Mouse (Mus musculus): Measurements from ENCODE around the gene Krtap10-10.

Krtap10-10 gene

DNA sequence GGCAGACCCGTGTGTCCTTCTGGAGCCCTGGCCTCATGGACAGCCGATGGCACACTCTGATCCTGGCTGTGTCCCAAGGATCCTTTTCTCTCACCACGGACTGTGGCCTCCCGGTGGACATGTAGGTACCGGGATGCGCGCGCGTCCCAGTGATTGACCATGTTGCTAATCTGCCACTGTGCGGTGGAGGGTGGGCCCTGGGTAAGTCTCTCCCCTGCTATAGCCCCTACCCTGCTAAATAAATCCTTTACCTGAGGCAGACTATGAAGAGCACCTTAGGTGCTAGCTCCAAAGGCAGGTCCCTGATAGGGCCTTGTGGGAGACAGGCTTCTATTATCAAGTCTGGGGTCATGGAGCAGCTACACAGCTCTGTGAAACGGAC, 29.0 kb downstream of the Krtap10-10 start:
- no peak for DNase-seq (ENCODE audit: extremely low spot score, low read depth, low spot score)

DNA sequence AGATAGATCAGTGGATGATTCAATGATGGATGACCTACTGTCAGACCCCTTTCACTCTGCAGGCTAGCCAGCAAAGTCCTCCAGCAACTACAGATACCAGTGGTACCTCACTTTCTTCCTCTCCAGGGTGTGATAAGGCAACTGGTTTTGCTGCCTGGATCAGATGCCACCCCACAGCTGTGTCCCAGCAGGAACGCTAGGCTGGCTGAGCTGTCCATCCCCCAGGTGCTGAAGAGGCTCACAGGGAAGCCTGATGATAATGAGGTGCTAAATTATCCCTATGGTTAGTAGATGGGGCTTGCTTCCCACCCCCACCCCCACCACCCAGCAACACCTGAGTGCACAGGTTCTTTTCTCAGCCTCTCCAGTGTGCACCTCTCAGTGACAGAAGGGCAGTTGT, 31.8 kb downstream of the Krtap10-10 start:
- DNase-seq (ENCODE audit: extremely low spot score, low read depth, low spot score): no peak

DNA sequence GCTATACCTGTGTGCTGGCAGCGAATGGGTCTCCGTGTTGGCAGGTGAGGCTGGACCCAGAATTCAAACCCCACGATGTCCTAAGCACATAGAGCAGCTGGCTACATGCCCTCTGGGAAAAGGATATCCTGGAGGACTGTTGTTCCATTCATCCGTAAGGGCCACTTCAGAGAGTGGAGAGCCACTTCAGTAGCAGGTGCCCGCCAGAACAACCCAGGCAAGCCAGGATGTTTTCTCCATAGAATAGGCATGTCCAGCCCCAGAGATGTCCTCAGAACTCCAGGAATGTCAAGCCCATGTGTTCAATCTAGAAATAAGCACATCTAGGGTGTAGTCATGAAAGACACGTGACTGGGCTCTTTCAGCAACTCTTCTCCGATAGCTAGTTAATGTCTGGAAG, 33.9 kb downstream of the Krtap10-10 start:
- no peak for DNase-seq (ENCODE audit: extremely low spot score, low read depth, low spot score)

DNA sequence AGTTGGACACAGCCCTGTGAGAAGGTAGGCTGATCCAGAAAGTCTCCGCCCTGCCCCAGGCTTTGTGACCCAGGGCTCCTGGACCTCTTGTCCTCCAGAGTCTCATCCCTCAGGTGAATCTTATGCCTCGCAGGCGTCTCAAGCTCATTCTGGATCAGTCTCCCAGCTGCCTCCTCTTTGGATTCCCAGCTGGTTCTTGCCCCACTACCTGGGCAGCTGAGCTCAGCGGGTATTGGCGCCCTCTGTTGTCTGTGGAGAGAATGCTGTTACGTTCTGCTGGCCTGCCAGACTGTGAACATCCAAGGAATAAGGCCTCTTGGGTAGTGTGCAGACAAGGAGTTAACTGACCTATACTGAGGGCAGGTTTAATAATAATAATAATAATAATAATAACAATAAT, 43.2 kb downstream of the Krtap10-10 start:
- no peak for DNase-seq (ENCODE audit: extremely low spot score, low read depth, low spot score)

DNA sequence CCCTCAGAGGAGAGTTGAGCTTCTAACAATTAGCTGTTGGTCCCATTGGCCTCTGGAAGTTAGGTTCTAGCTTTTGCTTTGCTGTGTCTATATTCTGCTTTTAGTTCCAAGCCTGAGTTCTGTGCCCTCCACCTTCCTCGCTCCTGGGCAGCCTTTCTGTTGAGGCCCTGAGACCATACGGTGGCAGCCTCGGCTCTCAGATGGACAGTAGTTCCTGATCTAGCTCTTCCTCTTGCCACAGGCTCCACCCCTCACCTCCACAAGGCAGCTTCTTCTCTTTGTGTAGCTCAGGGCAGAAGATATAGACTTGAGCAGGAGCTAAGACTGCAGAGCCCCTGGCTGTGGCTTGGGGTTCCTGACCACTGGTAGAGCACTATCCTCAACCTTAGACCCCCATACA, 44.6 kb downstream of the Krtap10-10 start:
- DNase-seq (ENCODE audit: extremely low spot score, low read depth, low spot score): no peak

DNA sequence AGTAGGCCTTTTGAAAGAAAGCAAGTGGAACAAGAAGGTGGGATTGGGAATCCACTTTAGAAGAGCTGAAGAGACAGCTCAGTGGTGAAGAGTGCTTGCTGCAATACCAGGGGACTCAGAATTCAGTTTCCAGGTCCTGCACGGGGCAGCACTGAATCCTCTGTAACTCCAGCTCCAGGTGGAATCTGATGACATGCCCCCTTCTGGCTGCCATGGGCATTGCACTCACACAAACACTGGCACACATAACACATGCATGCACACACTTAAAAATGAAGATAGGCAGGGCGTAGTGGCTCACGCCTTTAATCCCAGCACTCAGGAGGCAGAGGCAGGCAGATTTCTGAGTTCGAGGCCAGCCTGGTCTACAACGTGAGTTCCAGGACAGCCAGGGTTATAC, 46.8 kb downstream of the Krtap10-10 start:
- DNase-seq (ENCODE audit: extremely low spot score, low read depth, low spot score): no peak

DNA sequence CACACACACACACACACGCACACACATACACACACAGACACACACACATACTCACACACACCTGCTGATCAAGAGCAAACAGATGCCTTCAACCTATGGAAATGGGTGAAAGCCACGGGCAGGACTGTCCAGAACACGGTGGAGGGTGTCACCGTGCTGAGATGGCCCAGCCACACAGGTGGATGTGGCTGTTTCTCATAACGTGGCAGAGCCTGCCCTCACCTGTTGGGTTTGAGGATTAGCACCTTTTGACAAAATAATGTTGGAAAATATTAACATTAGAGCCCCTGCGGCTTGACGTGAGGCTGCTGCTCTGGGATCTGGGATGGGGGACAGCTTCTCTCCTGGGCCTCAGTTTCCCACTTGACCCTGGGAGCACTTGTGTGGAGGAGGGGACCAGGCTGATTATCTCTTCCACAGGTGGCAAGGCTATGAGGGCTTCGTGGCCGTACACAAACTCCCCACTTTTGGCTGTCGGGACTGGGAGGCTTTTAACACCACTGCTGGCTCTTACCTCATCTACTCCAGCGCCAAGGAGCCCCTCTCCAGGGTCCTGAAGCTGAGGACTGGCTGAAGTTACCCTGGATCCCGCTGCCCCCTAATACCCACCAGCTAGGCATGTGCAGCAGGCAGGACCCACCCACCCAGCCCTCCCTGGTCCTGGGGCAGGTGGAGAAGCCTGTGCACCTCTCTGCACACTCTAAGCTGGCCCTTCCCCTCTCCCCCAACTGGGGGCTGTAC, 50.4 kb downstream of the Krtap10-10 start:
- no peak for DNase-seq (ENCODE audit: extremely low spot score, low read depth, low spot score)
